Mouse (Mus musculus) megakaryocyte-erythroid progenitor cell, adult 5-6 weeks (primary cell): ENCODE results near the gene Lrrd1. TPM values are rescaled to one million over a fixed set of nuclear protein-coding genes. Genes with fewer than 3 reads are reported as not detected.
"Not testable (repeated sequence)": the region's sequence is repeated elsewhere in the genome, so short reads cannot be mapped to it uniquely, and the experiment has no call there.

ENCODE experiments used
- ATAC-seq: replicated peaks from 2 replicates; pipeline ENCODE4 v1.8.0; 2016; ENCODE audit warnings: mild to moderate bottlenecking, inconsistent platforms; ENCODE audit not compliant: severe bottlenecking, poor library complexity, low FRiP score, low TSS enrichment
- total RNA-seq, 2 experiments: library from RNA; stranded (forward) in 1 of 2; stranded (reverse) in 1 of 2; fragments of 200-1000, 215-1000 nt in 1 of 2; fragments of >200 nt in 1 of 2; fragmentation: Nextera tagmentation in 1 of 2; gene quantifications; 2 replicates each; pipeline ENCODE4 v1.2.3; 2014 to 2017

Lrrd1 gene
- 0.31 TPM in 1 of 2 replicates, not detected in the other for total RNA-seq (2014; fragmentation: Nextera tagmentation)
- 0.28 TPM in 1 of 2 replicates, not detected in the other for total RNA-seq (2017)

GRCm38 (mm10) chr5:3845026-3845425 lies at the start of gene Lrrd1:
Gene Lrrd1, plus strand, starts transcription at chr5:3845173.
- ATAC-seq, result 0 out of 2 replicates have a peak, but pooled peaks have one; percentile 22

GRCm38 (mm10) chr5:3797101-3797500 lies 47.9 kb upstream of the Lrrd1 start:
- not testable (repeated sequence) for ATAC-seq

- not testable (repeated sequence) for ATAC-seq
Observed at GRCm38 (mm10) chr5:3798656-3799055, 46.3 kb upstream of the Lrrd1 start.

- no peak for ATAC-seq
Observed at GRCm38 (mm10) chr5:3800041-3800440, 44.9 kb upstream of the Lrrd1 start.

GRCm38 (mm10) chr5:3800881-3801280 lies 44.1 kb upstream of the Lrrd1 start:
- no peak for ATAC-seq

GRCm38 (mm10) chr5:3801672-3802432 lies 43.1 kb upstream of the Lrrd1 start:
- peak; percentile 35 for ATAC-seq

- peak; percentile 84 for ATAC-seq
Observed at GRCm38 (mm10) chr5:3802433-3803291, 42.3 kb upstream of the Lrrd1 start, which contains the start of the genes Ankib1 and Krit1. Gene Ankib1, minus strand, starts transcription at chr5:3802925. Gene Krit1, plus strand, starts transcription at chr5:3803184.

- peak; percentile 86 for ATAC-seq
Observed at GRCm38 (mm10) chr5:3803292-3804165, 41.4 kb upstream of the Lrrd1 start.

- no peak for ATAC-seq
Observed at GRCm38 (mm10) chr5:3808472-3808871, 36.5 kb upstream of the Lrrd1 start.

GRCm38 (mm10) chr5:3834107-3834506 lies 10.9 kb upstream of the Lrrd1 start:
- no peak for ATAC-seq

- ATAC-seq, result no peak
Observed at GRCm38 (mm10) chr5:3870161-3870560, 25.2 kb downstream of the Lrrd1 start.

GRCm38 (mm10) chr5:3872348-3872747 lies 27.4 kb downstream of the Lrrd1 start:
- no peak for ATAC-seq

GRCm38 (mm10) chr5:3873485-3873884 lies 28.5 kb downstream of the Lrrd1 start:
- ATAC-seq, result no peak

GRCm38 (mm10) chr5:3886862-3887261 lies 41.9 kb downstream of the Lrrd1 start:
- not testable (repeated sequence) for ATAC-seq

- no peak for ATAC-seq
Observed at GRCm38 (mm10) chr5:3889201-3889600, 44.2 kb downstream of the Lrrd1 start.

GRCm38 (mm10) chr5:3893459-3894293 lies 48.7 kb downstream of the Lrrd1 start, which contains the start of gene Mterf1a:
Gene Mterf1a, minus strand, starts transcription at chr5:3893933.
- peak; percentile 100 for ATAC-seq

GRCm38 (mm10) chr5:3894294-3894619 lies 49.3 kb downstream of the Lrrd1 start:
- ATAC-seq, result not testable (repeated sequence)

GRCm38 (mm10) chr5:3905471-3905870 lies 60.5 kb downstream of the Lrrd1 start:
- no peak for ATAC-seq
